Mouse (Mus musculus) midbrain, embryonic 14.5 days (tissue): ENCODE measurements around the gene Mrps35. TPM values are rescaled to one million over a fixed set of nuclear protein-coding genes. Genes with fewer than 3 reads are reported as not detected.

ENCODE experiments used
- ATAC-seq: fragments of 200-750 bp; cut with Nextera tagmentation; 2 replicates; pipeline ENCODE4 v1.8.0; 2017; ENCODE audit warnings: moderate number of reproducible peaks, moderate library complexity; ENCODE audit not compliant: low FRiP score, low TSS enrichment
- DNase-seq: peaks from one replicate; pipeline ENCODE4 v3.0.0-alpha.2; 2015
- H3K27ac ChIP-seq: fragments of 300-500 bp; sonication (generic); replicated peaks from 2 replicates; pipeline ENCODE4 v1.5.1; 2014; ENCODE audit warnings: mild to moderate bottlenecking, low read depth, low read length, moderate library complexity
- H3K27me3 ChIP-seq: fragments of 300-500 bp; sonication (generic); 2 replicates; pipeline ENCODE4 v1.6.1; 2014; ENCODE audit warnings: low read length, control low read depth, mixed read lengths; ENCODE audit not compliant: control insufficient read depth, insufficient read depth
- H3K36me3 ChIP-seq: fragments of 300-500 bp; sonication (generic); 2 replicates; pipeline ENCODE4 v1.6.1; 2014; ENCODE audit warnings: low read length, control low read depth; ENCODE audit not compliant: control insufficient read depth, insufficient read depth
- H3K4me1 ChIP-seq: fragments of 300-500 bp; sonication (generic); 2 replicates; pipeline ENCODE4 v1.6.1; 2014; ENCODE audit warnings: mild to moderate bottlenecking, antibody characterized with exemption, low read length, control low read depth; ENCODE audit not compliant: control insufficient read depth, insufficient read depth
- H3K4me2 ChIP-seq: fragments of 300-500 bp; sonication (generic); 2 replicates; pipeline ENCODE4 v1.6.1; 2014; ENCODE audit warnings: mild to moderate bottlenecking, low read length, moderate library complexity
- H3K4me3 ChIP-seq: fragments of 300-500 bp; sonication (generic); replicated peaks from 2 replicates; pipeline ENCODE4 v1.5.1; 2014; ENCODE audit warnings: low read depth, low read length
- H3K9ac ChIP-seq: fragments of 300-500 bp; sonication (generic); replicated peaks from 2 replicates; pipeline ENCODE4 v1.6.1; 2014; ENCODE audit warnings: mild to moderate bottlenecking, low read length, moderate library complexity
- H3K9me3 ChIP-seq: fragments of 300-500 bp; sonication (generic); 2 replicates; pipeline ENCODE4 v1.6.1; 2016; ENCODE audit warnings: low read length, control low read depth, mixed read lengths; ENCODE audit not compliant: control insufficient read depth
- WGBS: fragments of 180-500 bp; shearing (Covaris S2); extraction: QIAGEN DNeasy Blood & Tissue Kit; methylation state at CpG from one replicate; pipeline ENCODE4 v1.1.7; 2014; 5-methylcytosine and 5-hydroxymethylcytosine counted together
- polyA plus RNA-seq: library from polyadenylated mRNA; unstranded; fragments of >200 nt; fragmentation: Nextera tagmentation; extraction: Ambion mirVana; gene quantifications from 2 replicates; pipeline ENCODE4 v1.2.1, GENCODE M21; 2014

Gene Mrps35
- polyA plus RNA-seq, 1 experiment from 2014 or later: 72.1 TPM

DNA sequence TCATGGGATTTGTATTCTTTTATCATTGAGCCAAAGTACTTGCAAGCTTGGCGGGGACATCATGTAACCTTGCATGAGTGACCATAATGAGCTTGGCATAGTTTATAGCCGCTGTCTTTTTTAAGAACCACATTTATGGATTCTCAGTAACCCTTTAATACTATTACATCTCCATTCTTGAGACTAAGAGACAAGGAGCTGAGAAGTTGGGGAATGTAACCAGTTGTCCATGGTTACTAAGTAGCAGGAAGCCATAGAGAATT, 19.5 kb upstream of the Mrps35 start:
- H3K4me3 ChIP-seq: no peak overlapping the region
- DNase-seq (no peak), ATAC-seq (no peak)
- no peaks in the 10 kb centered on the region; the same call in 1 of the 2 replicates for H3K36me3 ChIP-seq
- 92% methylated on average over 2 of the region's 2 CpGs for WGBS
- H3K4me1 ChIP-seq: no peaks in the 10 kb centered on the region
- H3K4me2 ChIP-seq: no peak overlapping the region
- no peak overlapping the region for H3K9ac ChIP-seq
- no peaks in the 10 kb centered on the region for H3K9me3 ChIP-seq
- no peaks in the 10 kb centered on the region for H3K27me3 ChIP-seq
- no peak overlapping the region for H3K27ac ChIP-seq

- no peak for DNase-seq
- Histone ChIP-seq H3K4me3 (no peak overlapping the region), H3K36me3 (no peaks in the 10 kb centered on the region; the same call in 1 of the 2 replicates)
Observed at GRCm38 (mm10) chr6:147023568-147023967, 19.0 kb upstream of the Mrps35 start.

GRCm38 (mm10) chr6:147024761-147025160, 17.8 kb upstream of the Mrps35 start:
- H3K4me1 ChIP-seq: no peaks in the 10 kb centered on the region
- peaks cover 1% of the 10 kb centered on the region; the same call in 1 of the 2 replicates for H3K36me3 ChIP-seq
- 91% methylated on average over 3 of the region's 3 CpGs for WGBS
- no peak overlapping the region for H3K4me2 ChIP-seq
- H3K4me3 ChIP-seq: no peak overlapping the region
- H3K27me3 ChIP-seq: no peaks in the 10 kb centered on the region
- no peak overlapping the region for H3K27ac ChIP-seq
- no peak overlapping the region for H3K9ac ChIP-seq
- DNase-seq: no peak
- H3K9me3 ChIP-seq: no peaks in the 10 kb centered on the region
- ATAC-seq: no peak

More at GRCm38 (mm10) chr6:147023568-147023967, 19.0 kb upstream of the Mrps35 start:
- H3K4me2 ChIP-seq: no peak overlapping the region
- H3K27me3 ChIP-seq: no peaks in the 10 kb centered on the region
- no peak for ATAC-seq
- no peak overlapping the region for H3K9ac ChIP-seq
- no peaks in the 10 kb centered on the region for H3K4me1 ChIP-seq
- no peaks in the 10 kb centered on the region for H3K9me3 ChIP-seq
- no peak overlapping the region for H3K27ac ChIP-seq

- ATAC-seq (no peak), DNase-seq (no peak)
- Histone ChIP-seq H3K27ac (no peak overlapping the region), H3K4me1 (no peaks in the 10 kb centered on the region), H3K27me3 (no peaks in the 10 kb centered on the region), H3K9ac (no peak overlapping the region), H3K4me3 (no peak overlapping the region), H3K36me3 (0 out of 2 replicates have a peak, but pooled peaks cover 2% of the 10 kb centered on the region), H3K4me2 (no peak overlapping the region), H3K9me3 (no peaks in the 10 kb centered on the region)
- WGBS: 76% methylated on average over 2 of the region's 2 CpGs
Observed at GRCm38 (mm10) chr6:147028396-147028795, 14.2 kb upstream of the Mrps35 start.

- no peaks in the 10 kb centered on the region for H3K27me3 ChIP-seq
- no peaks in the 10 kb centered on the region for H3K9me3 ChIP-seq
- H3K9ac ChIP-seq: no peak overlapping the region
- 0 out of 2 replicates have a peak, but pooled peaks cover 2% of the 10 kb centered on the region for H3K36me3 ChIP-seq
- DNase-seq (no peak), ATAC-seq (no peak)
- H3K4me1 ChIP-seq: no peaks in the 10 kb centered on the region
- no peak overlapping the region for H3K4me3 ChIP-seq
- no peak overlapping the region for H3K4me2 ChIP-seq
- 95% methylated on average over 9 of the region's 9 CpGs for WGBS
- H3K27ac ChIP-seq: no peak overlapping the region
Observed at GRCm38 (mm10) chr6:147029591-147029990, 13.0 kb upstream of the Mrps35 start.

DNA sequence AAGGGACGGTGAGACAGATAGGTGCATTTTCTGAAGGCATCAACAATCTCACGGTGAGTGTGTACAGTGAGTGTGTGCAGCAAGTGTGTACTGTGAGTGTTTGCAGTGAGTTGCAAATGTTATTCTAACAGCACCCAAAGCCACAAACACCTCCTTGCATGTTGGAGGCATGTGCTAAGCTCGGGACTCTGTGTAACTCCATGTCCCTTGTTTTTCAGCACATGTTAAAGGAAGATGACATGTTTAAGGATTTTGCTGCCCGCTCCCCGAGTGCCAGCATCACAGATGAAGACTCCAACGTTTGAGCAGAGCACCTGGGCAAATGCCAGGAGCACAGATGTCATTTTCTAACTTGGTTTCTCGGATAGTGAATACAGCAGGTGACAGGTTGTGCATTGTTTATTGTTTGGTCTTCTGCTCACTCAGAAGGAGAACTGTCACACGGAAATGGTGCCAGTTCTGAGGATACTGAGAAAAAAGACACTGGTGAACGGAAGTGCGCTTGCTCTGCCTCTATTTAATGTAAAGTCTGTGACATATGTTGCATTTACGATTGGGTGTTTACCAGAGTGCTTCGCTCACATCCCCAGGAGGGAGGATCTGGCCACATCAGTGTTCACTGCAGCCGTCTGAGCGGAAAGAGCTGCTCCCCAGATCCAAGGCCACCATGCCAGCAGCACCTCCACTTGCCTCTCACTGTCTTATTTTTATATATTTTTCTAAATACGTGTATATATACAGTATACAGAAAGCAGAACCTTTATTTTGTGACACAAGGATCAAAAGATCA, 12.3 kb upstream of the Mrps35 start:
- DNase-seq: no peak
- no peaks in the 10 kb centered on the region for H3K27me3 ChIP-seq
- H3K9ac ChIP-seq: no peak overlapping the region
- H3K4me3 ChIP-seq: no peak overlapping the region
- no peaks in the 10 kb centered on the region for H3K4me1 ChIP-seq
- no peak overlapping the region for H3K27ac ChIP-seq
- ATAC-seq: no peak
- no peaks in the 10 kb centered on the region for H3K9me3 ChIP-seq
- H3K36me3 ChIP-seq: 0 out of 2 replicates have a peak, but pooled peaks cover 2% of the 10 kb centered on the region
- 88% methylated on average over 15 of the region's 15 CpGs for WGBS
- H3K4me2 ChIP-seq: no peak overlapping the region

DNA sequence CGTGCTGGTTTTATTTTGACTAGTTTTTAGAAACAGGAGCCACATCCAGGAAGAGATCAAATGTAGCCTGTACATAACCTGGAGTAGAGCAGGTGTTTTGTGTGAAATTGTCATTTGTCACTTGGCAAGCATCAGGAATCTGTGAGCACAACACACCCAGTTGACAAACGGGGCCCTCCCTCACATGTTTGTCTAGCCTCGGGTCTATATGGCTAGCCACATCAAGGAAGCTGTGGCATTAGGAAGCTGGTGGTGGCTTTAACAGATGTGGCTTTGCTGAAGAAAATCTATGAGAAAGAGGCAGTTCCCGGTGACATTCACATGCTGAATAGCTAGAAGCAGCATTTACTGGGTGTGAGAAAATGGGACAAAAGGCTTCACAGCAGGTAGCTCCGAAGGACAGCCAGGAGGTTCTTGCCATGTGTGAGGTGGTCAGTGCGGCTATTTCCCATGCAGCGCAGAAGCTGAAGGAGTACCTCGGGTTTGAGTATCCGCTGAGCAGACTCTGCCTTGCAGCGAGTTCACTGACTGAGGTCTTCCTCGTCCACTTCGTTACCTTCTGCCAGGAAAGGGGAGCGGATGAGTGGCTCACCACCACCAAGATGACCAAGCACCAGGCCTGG, 10.2 kb upstream of the Mrps35 start, which contains the start of gene Rep15:
Gene Rep15, plus strand, starts transcription at position 282 of the 623 bp plus-strand sequence.
- DNase-seq: no peak
- no peaks in the 10 kb centered on the region for H3K4me1 ChIP-seq
- 0 out of 2 replicates have a peak, but pooled peaks cover 2% of the 10 kb centered on the region for H3K36me3 ChIP-seq
- 34% methylated on average over 13 of the region's 13 CpGs for WGBS
- H3K9ac ChIP-seq: no peak within 1 kb of the TSS
- H3K4me2 ChIP-seq: no peak within 1 kb of the TSS
- no peak within 1 kb of the TSS for H3K4me3 ChIP-seq
- no peak within 1 kb of the TSS for H3K27ac ChIP-seq
- no peaks in the 10 kb centered on the region for H3K9me3 ChIP-seq
- no peak for ATAC-seq
- no peaks in the 10 kb centered on the region for H3K27me3 ChIP-seq

DNA sequence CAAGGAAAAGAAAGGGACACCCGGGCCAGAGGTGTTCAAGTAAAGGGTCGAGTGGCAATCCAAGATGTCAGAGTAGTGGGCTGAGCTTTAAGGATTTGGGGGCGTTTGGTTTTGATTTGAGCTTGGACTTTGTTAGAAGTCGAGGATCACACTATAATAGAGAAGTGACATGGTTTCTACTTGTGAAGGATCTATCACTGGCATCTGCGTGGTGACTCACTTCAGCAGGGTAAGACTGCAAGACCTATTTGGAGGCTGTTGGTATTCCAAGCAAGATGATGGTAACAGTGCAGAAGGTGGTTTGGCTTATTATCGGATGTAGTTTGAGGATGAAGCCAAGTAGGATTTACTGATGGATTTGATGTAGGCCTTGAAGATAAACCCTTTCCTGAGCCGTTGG, 1.1 kb downstream of the Mrps35 start:
- Histone ChIP-seq H3K4me3 (peak overlapping the region; percentile 93), H3K4me2 (peak overlapping the region; percentile 59), H3K9me3 (no peaks in the 10 kb centered on the region), H3K27me3 (peaks cover 5% of the 10 kb centered on the region; the same call in 1 of the 2 replicates), H3K27ac (no peak overlapping the region), H3K9ac (peak overlapping the region; percentile 93; the same call in 1 of the 2 replicates), H3K36me3 (peaks cover 25% of the 10 kb centered on the region), H3K4me1 (peaks cover 10% of the 10 kb centered on the region)
- DNase-seq: no peak
- no peak for ATAC-seq
- WGBS: 49% methylated on average over 7 of the region's 7 CpGs
